Mouse (Mus musculus): ENCODE data around the gene Hspa1b. TPM values are rescaled to one million over a fixed set of nuclear protein-coding genes. Genes with fewer than 3 reads are reported as not detected.
A peak's percentile ranks its signal among the peaks of the same experiment; 100 is the strongest.

Gene Hspa1b
- polyA plus RNA-seq, 1 experiment from 2014 or later = 0.53 TPM

GRCm38 (mm10) chr17:34913930-34914665 lies 44.9 kb downstream of the Hspa1b start, which contains the start of gene Slc44a4:
Gene Slc44a4 (plus strand): TSS chr17:34914466.
- peaks cover 19% of the 10 kb centered on the region for H3K4me1 ChIP-seq
- H3K27ac ChIP-seq = peak within 1 kb of the TSS; percentile 81
- H3K9ac ChIP-seq = 0 out of 2 replicates have a peak within 1 kb of the TSS, but pooled peaks have one; percentile 18
- ATAC-seq (replicated peaks; ENCODE audit: low FRiP score) = no peak
- WGBS = 34% methylated on average over 18 of the region's 18 CpGs
- H3K27me3 ChIP-seq = no peaks in the 10 kb centered on the region
- peak within 1 kb of the TSS; percentile 46 for H3K4me2 ChIP-seq
- H3K9me3 ChIP-seq (replicated peaks) = no peaks in the 10 kb centered on the region
- peaks cover 47% of the 10 kb centered on the region for H3K36me3 ChIP-seq
- H3K4me3 ChIP-seq (replicated peaks) = peak within 1 kb of the TSS; percentile 17

- WGBS = 47% methylated on average over 5 of the region's 5 CpGs
- Histone ChIP-seq H3K4me3 (replicated peaks) (no peak overlapping the region), H3K4me2 (no peak overlapping the region), H3K27me3 (no peaks in the 10 kb centered on the region), H3K9me3 (replicated peaks) (no peaks in the 10 kb centered on the region), H3K4me1 (peaks cover 19% of the 10 kb centered on the region), H3K9ac (no peak overlapping the region), H3K36me3 (peaks cover 68% of the 10 kb centered on the region), H3K27ac (no peak overlapping the region)
- peak; percentile 23; the same call in 1 of the 2 replicates for ATAC-seq (replicated peaks; ENCODE audit: low FRiP score)
These were observed 47.1 kb downstream of the Hspa1b start for GRCm38 (mm10) chr17:34911945-34912351.

GRCm38 (mm10) chr17:34910982-34911381 lies 48.1 kb downstream of the Hspa1b start:
- ATAC-seq (replicated peaks; ENCODE audit: low FRiP score) = no peak
- H3K4me2 ChIP-seq = no peak overlapping the region
- peaks cover 78% of the 10 kb centered on the region for H3K36me3 ChIP-seq
- H3K4me1 ChIP-seq = peaks cover 19% of the 10 kb centered on the region
- no peaks in the 10 kb centered on the region for H3K9me3 ChIP-seq (replicated peaks)
- H3K9ac ChIP-seq = no peak overlapping the region
- H3K27ac ChIP-seq = no peak overlapping the region
- H3K27me3 ChIP-seq = no peaks in the 10 kb centered on the region
- WGBS = 84% methylated on average over 10 of the region's 10 CpGs
- no peak overlapping the region for H3K4me3 ChIP-seq (replicated peaks)

Other genes starting within 250 kb of the Hspa1b start
- gene C4b, start 215.4 kb downstream of the Hspa1b start, polyA plus RNA-seq (2015; fragmentation: Nextera tagmentation; extraction: Ambion mirVana) = 0.73 and 2.0 TPM in 2 replicates
- 11.1 and 45.4 TPM in 2 replicates for gene Cyp21a1, start 154.7 kb downstream of the Hspa1b start, polyA plus RNA-seq (2015; fragmentation: Nextera tagmentation; extraction: Ambion mirVana)
- 29.4 and 29.6 TPM in 2 replicates for gene Stk19, start 122.3 kb downstream of the Hspa1b start, polyA plus RNA-seq (2015; fragmentation: Nextera tagmentation; extraction: Ambion mirVana)
- 62.7 and 73.0 TPM in 2 replicates for gene Dxo, start 122.2 kb downstream of the Hspa1b start, polyA plus RNA-seq (2015; fragmentation: Nextera tagmentation; extraction: Ambion mirVana)
- gene Skiv2l, start 109.0 kb downstream of the Hspa1b start, polyA plus RNA-seq (2015; fragmentation: Nextera tagmentation; extraction: Ambion mirVana) = 48.5 and 53.1 TPM in 2 replicates
- gene Nelfe, start 108.8 kb downstream of the Hspa1b start, polyA plus RNA-seq (2015; fragmentation: Nextera tagmentation; extraction: Ambion mirVana) = 101 and 116 TPM in 2 replicates
- 12.1 and 13.3 TPM in 2 replicates for gene Cfb, start 96.7 kb downstream of the Hspa1b start, polyA plus RNA-seq (2015; fragmentation: Nextera tagmentation; extraction: Ambion mirVana)
- gene Zbtb12, start 79.8 kb downstream of the Hspa1b start, polyA plus RNA-seq (2015; fragmentation: Nextera tagmentation; extraction: Ambion mirVana) = 5.0 TPM in 2 replicates
- not detected in 2 replicates for gene Gm20547, start 77.2 kb downstream of the Hspa1b start, polyA plus RNA-seq (2015; fragmentation: Nextera tagmentation; extraction: Ambion mirVana)
- 2.6 and 3.6 TPM in 2 replicates for gene C2, start 61.0 kb downstream of the Hspa1b start, polyA plus RNA-seq (2015; fragmentation: Nextera tagmentation; extraction: Ambion mirVana)
- gene Ehmt2, start 60.8 kb downstream of the Hspa1b start, polyA plus RNA-seq (2015; fragmentation: Nextera tagmentation; extraction: Ambion mirVana) = 80.1 and 93.7 TPM in 2 replicates
- gene Slc44a4, start 44.8 kb downstream of the Hspa1b start, polyA plus RNA-seq (2015; fragmentation: Nextera tagmentation; extraction: Ambion mirVana) = 12.4 and 13.0 TPM in 2 replicates
- gene Neu1, start 28.0 kb downstream of the Hspa1b start, polyA plus RNA-seq (2015; fragmentation: Nextera tagmentation; extraction: Ambion mirVana) = 33.7 and 37.0 TPM in 2 replicates
- gene Gm20481, start 10.7 kb upstream of the Hspa1b start, polyA plus RNA-seq (2015; fragmentation: Nextera tagmentation; extraction: Ambion mirVana) = not detected in 2 replicates
- 7.8 and 8.4 TPM in 2 replicates for gene Hspa1a, start 12.9 kb upstream of the Hspa1b start, polyA plus RNA-seq (2015; fragmentation: Nextera tagmentation; extraction: Ambion mirVana)
- gene Hspa1l, start 13.5 kb upstream of the Hspa1b start, polyA plus RNA-seq (2015; fragmentation: Nextera tagmentation; extraction: Ambion mirVana) = 0.81 and 1.6 TPM in 2 replicates
- 229 and 231 TPM in 2 replicates for gene Lsm2, start 22.6 kb upstream of the Hspa1b start, polyA plus RNA-seq (2015; fragmentation: Nextera tagmentation; extraction: Ambion mirVana)
- gene Vars, start 41.7 kb upstream of the Hspa1b start, polyA plus RNA-seq (2015; fragmentation: Nextera tagmentation; extraction: Ambion mirVana) = 128 and 140 TPM in 2 replicates
- 0.19 and 0.29 TPM in 2 replicates for gene Vwa7, start 57.3 kb upstream of the Hspa1b start, polyA plus RNA-seq (2015; fragmentation: Nextera tagmentation; extraction: Ambion mirVana)
- 6.2 and 6.8 TPM in 2 replicates for gene Sapcd1, start 68.8 kb upstream of the Hspa1b start, polyA plus RNA-seq (2015; fragmentation: Nextera tagmentation; extraction: Ambion mirVana)
- 5.2 and 5.4 TPM in 2 replicates for gene Msh5, start 87.5 kb upstream of the Hspa1b start, polyA plus RNA-seq (2015; fragmentation: Nextera tagmentation; extraction: Ambion mirVana)
- gene Clic1, start 90.7 kb upstream of the Hspa1b start, polyA plus RNA-seq (2015; fragmentation: Nextera tagmentation; extraction: Ambion mirVana) = 300 and 320 TPM in 2 replicates
- gene Ddah2, start 99.8 kb upstream of the Hspa1b start, polyA plus RNA-seq (2015; fragmentation: Nextera tagmentation; extraction: Ambion mirVana) = 324 and 356 TPM in 2 replicates
- 1.6 TPM in 1 of 2 replicates, not detected in the other for gene Ly6g6c, start 106.2 kb upstream of the Hspa1b start, polyA plus RNA-seq (2015; fragmentation: Nextera tagmentation; extraction: Ambion mirVana)
- gene Mpig6b, start 106.9 kb upstream of the Hspa1b start, polyA plus RNA-seq (2015; fragmentation: Nextera tagmentation; extraction: Ambion mirVana) = 0.41 and 0.52 TPM in 2 replicates
- gene Ly6g6e, start 117.7 kb upstream of the Hspa1b start, polyA plus RNA-seq (2015; fragmentation: Nextera tagmentation; extraction: Ambion mirVana) = 1.2 and 1.6 TPM in 2 replicates
- 5.0 and 6.0 TPM in 2 replicates for gene Ly6g6d, start 118.8 kb upstream of the Hspa1b start, polyA plus RNA-seq (2015; fragmentation: Nextera tagmentation; extraction: Ambion mirVana)
- not detected in 2 replicates for gene Ly6g6f, start 126.4 kb upstream of the Hspa1b start, polyA plus RNA-seq (2015; fragmentation: Nextera tagmentation; extraction: Ambion mirVana)
- gene Abhd16a, start 130.0 kb upstream of the Hspa1b start, polyA plus RNA-seq (2015; fragmentation: Nextera tagmentation; extraction: Ambion mirVana) = 94.7 and 103 TPM in 2 replicates
- not detected in 2 replicates for gene Ly6g5c, start 149.0 kb upstream of the Hspa1b start, polyA plus RNA-seq (2015; fragmentation: Nextera tagmentation; extraction: Ambion mirVana)
- 0.99 and 1.9 TPM in 2 replicates for gene Ly6g5b, start 156.2 kb upstream of the Hspa1b start, polyA plus RNA-seq (2015; fragmentation: Nextera tagmentation; extraction: Ambion mirVana)
- 19.0 and 20.3 TPM in 2 replicates for gene Gpank1, start 162.2 kb upstream of the Hspa1b start, polyA plus RNA-seq (2015; fragmentation: Nextera tagmentation; extraction: Ambion mirVana)
- 281 and 284 TPM in 2 replicates for gene Csnk2b, start 162.8 kb upstream of the Hspa1b start, polyA plus RNA-seq (2015; fragmentation: Nextera tagmentation; extraction: Ambion mirVana)
- gene D17H6S53E, start 167.1 kb upstream of the Hspa1b start, polyA plus RNA-seq (2015; fragmentation: Nextera tagmentation; extraction: Ambion mirVana) = 10.5 and 12.2 TPM in 2 replicates
- 21.0 and 25.7 TPM in 2 replicates for gene Apom, start 172.8 kb upstream of the Hspa1b start, polyA plus RNA-seq (2015; fragmentation: Nextera tagmentation; extraction: Ambion mirVana)
- gene Bag6, start 175.9 kb upstream of the Hspa1b start, polyA plus RNA-seq (2015; fragmentation: Nextera tagmentation; extraction: Ambion mirVana) = 56.1 and 64.9 TPM in 2 replicates
- 176 and 209 TPM in 2 replicates for gene Prrc2a, start 205.7 kb upstream of the Hspa1b start, polyA plus RNA-seq (2015; fragmentation: Nextera tagmentation; extraction: Ambion mirVana)
- 8.8 and 9.2 TPM in 2 replicates for gene Aif1, start 216.8 kb upstream of the Hspa1b start, polyA plus RNA-seq (2015; fragmentation: Nextera tagmentation; extraction: Ambion mirVana)
- 12.1 and 13.7 TPM in 2 replicates for gene Lst1, start 229.2 kb upstream of the Hspa1b start, polyA plus RNA-seq (2015; fragmentation: Nextera tagmentation; extraction: Ambion mirVana)
- gene Ltb, start 235.2 kb upstream of the Hspa1b start, polyA plus RNA-seq (2015; fragmentation: Nextera tagmentation; extraction: Ambion mirVana) = 0.53 and 0.72 TPM in 2 replicates
- 0.12 TPM in 1 of 2 replicates, not detected in the other for gene Tnf, start 242.8 kb upstream of the Hspa1b start, polyA plus RNA-seq (2015; fragmentation: Nextera tagmentation; extraction: Ambion mirVana)
- 0.10 TPM in 1 of 2 replicates, not detected in the other for gene Lta, start 246.1 kb upstream of the Hspa1b start, polyA plus RNA-seq (2015; fragmentation: Nextera tagmentation; extraction: Ambion mirVana)